Mouse (Mus musculus): Measurements from ENCODE around the gene Utrn.

- TF ChIP-seq CTCF (IDR thresholded peaks at IDR 0.05; ENCODE audit: low read depth, low read length) (no peak), POLR2A (IDR thresholded peaks at IDR 0.05; ENCODE audit: insufficient read depth, low read length) (no peak), EP300 (IDR thresholded peaks at IDR 0.05; ENCODE audit: insufficient read depth, low read depth, low read length) (no peak)
Measured at GRCm38 (mm10) chr10:12909179-12909578, 40.0 kb upstream of the Utrn start.

Data from ES-Bruce4 (cell line).